Mouse (Mus musculus) kidney, embryonic 14.5 days (tissue): ENCODE data around the gene Myo1h. TPM values are rescaled to one million over a fixed set of nuclear protein-coding genes. Genes with fewer than 3 reads are reported as not detected.

Experiments
- ATAC-seq: fragments of 200-750 bp; cut with Nextera tagmentation; 2 replicates; pipeline ENCODE4 v1.8.0; 2017; ENCODE audit warnings: moderate number of reproducible peaks, mild to moderate bottlenecking, moderate TSS enrichment, moderate library complexity; ENCODE audit not compliant: low FRiP score, low TSS enrichment
- H3K27ac ChIP-seq: fragments of 300-500 bp; sonication (generic); 2 replicates; pipeline ENCODE4 v1.5.1; 2014; ENCODE audit warnings: low read depth, mild to moderate bottlenecking, low read length, moderate library complexity, mixed read lengths
- H3K27me3 ChIP-seq: fragments of 300-500 bp; sonication (generic); 2 replicates; pipeline ENCODE4 v1.6.1; 2014; ENCODE audit warnings: mild to moderate bottlenecking, low read length; ENCODE audit not compliant: control insufficient read depth, insufficient read depth
- H3K36me3 ChIP-seq: fragments of 300-500 bp; sonication (generic); 2 replicates; pipeline ENCODE4 v1.6.1; 2014; ENCODE audit warnings: low read length, mixed read lengths; ENCODE audit not compliant: control insufficient read depth, insufficient read depth
- H3K4me1 ChIP-seq: fragments of 300-500 bp; sonication (generic); 2 replicates; pipeline ENCODE4 v1.6.1; 2014; ENCODE audit warnings: low read length, mixed read lengths; ENCODE audit not compliant: control insufficient read depth, insufficient read depth
- H3K4me2 ChIP-seq: fragments of 300-500 bp; sonication (generic); replicated peaks from 2 replicates; pipeline ENCODE4 v1.6.1; 2014; ENCODE audit warnings: low read depth, mild to moderate bottlenecking, low read length
- H3K4me3 ChIP-seq: fragments of 300-500 bp; sonication (generic); 2 replicates; pipeline ENCODE4 v1.5.1; 2014; ENCODE audit warnings: mild to moderate bottlenecking, low read length
- H3K9ac ChIP-seq: fragments of 300-500 bp; sonication (generic); 2 replicates; pipeline ENCODE4 v1.6.1; 2014; ENCODE audit warnings: low read depth, mild to moderate bottlenecking, low read length, moderate library complexity
- H3K9me3 ChIP-seq: fragments of 300-500 bp; sonication (generic); 2 replicates; pipeline ENCODE4 v1.6.1; 2016; ENCODE audit warnings: low read length; ENCODE audit not compliant: control insufficient read depth
- WGBS: fragments of 180-500 bp; shearing (Covaris S2); extraction: QIAGEN DNeasy Blood & Tissue Kit; methylation state at CpG from one replicate; pipeline ENCODE4 v1.1.7; 2014; 5-methylcytosine and 5-hydroxymethylcytosine counted together
- polyA plus RNA-seq: library from polyadenylated mRNA; unstranded; fragments of >200 nt; fragmentation: Nextera tagmentation; extraction: Ambion mirVana; gene quantifications from 2 replicates; pipeline ENCODE4 v1.2.1, GENCODE M21; 2014

Myo1h gene
- polyA plus RNA-seq, 1 experiment from 2014 or later, result 1.8 TPM

DNA sequence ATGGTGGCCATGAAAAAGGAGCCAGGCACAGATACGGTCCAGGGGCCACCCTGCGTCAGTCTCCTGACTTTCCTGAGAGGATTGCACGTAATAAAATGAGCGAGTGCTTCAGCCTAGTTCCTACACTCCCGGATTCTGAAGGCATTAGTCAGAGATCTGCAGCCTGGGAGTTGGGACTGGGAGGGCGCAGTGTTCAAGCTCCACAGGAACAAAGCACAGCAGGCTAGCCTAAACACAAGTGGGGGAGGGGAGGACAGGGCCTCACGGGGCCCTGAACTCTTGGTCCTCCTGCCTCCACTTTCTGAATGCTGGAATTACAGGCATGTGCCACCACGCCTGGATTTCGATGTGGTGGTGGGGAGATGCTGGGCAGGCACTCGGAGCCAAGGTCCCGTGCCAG lies 83.6 kb downstream of the Myo1h start:
- peaks cover 62% of the 10 kb centered on the region for H3K36me3 ChIP-seq
- ATAC-seq, result no peak

DNA sequence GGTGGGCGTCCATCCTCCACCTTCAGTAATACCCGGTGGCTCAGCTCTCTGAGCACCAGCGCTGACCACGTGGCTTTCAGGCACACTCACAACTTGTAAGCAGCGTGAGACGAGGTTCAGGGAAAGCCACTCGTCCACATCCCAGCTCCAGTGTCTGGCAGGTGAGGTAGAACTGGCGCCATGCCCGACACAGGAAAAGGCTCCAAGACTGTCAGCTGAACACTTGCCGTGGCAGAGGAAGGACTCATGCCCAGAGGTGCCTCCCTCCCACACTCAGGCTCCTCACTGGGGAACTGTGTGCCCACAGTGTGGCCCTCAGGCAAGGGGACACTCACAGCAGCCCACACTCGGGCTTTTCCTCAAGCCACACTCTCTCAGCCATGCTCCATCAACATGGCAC lies 84.2 kb downstream of the Myo1h start:
- no peak overlapping the region for H3K4me3 ChIP-seq
- no peak for ATAC-seq
- no peak overlapping the region for H3K9ac ChIP-seq
- peaks cover 55% of the 10 kb centered on the region for H3K36me3 ChIP-seq
- no peaks in the 10 kb centered on the region for H3K9me3 ChIP-seq
- no peak overlapping the region for H3K4me2 ChIP-seq
- peaks cover 55% of the 10 kb centered on the region for H3K4me1 ChIP-seq
- no peaks in the 10 kb centered on the region for H3K27me3 ChIP-seq
- WGBS, result 74% methylated on average over 11 of the region's 11 CpGs
- no peak overlapping the region for H3K27ac ChIP-seq

More for the DNA sequence above, 83.6 kb downstream of the Myo1h start:
- peak overlapping the region; percentile 37; the same call in 1 of the 2 replicates for H3K9ac ChIP-seq
- H3K4me2 ChIP-seq, result no peak overlapping the region; the same call in 1 of the 2 replicates
- H3K9me3 ChIP-seq, result no peaks in the 10 kb centered on the region
- H3K4me3 ChIP-seq, result no peak overlapping the region
- H3K27ac ChIP-seq, result peak overlapping the region; percentile 87; the same call in 1 of the 2 replicates
- WGBS, result 58% methylated on average over 11 of the region's 11 CpGs
- no peaks in the 10 kb centered on the region for H3K27me3 ChIP-seq
- H3K4me1 ChIP-seq, result peaks cover 49% of the 10 kb centered on the region

DNA sequence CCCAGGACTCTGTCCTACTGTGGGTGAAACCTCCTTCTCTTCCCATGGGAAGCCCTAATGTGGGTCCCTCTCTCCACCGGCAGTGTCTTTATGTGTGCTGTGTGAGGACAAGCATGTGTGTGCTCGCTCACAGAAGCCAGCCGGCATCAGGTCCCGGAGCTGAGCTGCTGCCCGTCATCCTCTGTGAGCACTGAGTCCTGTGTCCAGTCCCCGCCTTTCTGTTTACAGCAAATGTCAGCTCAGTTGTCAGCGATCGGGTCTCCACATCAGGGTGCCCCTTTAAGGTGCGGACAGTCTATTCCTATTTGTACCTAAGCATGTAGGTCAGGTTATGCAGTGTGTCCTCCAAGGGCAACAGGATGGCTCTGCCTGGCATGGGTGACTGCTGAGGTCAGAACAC lies 84.6 kb downstream of the Myo1h start:
- H3K27ac ChIP-seq, result peak overlapping the region; percentile 4; the same call in 1 of the 2 replicates
- ATAC-seq, result no peak
- no peak overlapping the region for H3K4me3 ChIP-seq
- 89% methylated on average over 9 of the region's 9 CpGs for WGBS
- H3K27me3 ChIP-seq, result no peaks in the 10 kb centered on the region
- no peak overlapping the region for H3K9ac ChIP-seq
- no peak overlapping the region for H3K4me2 ChIP-seq
- H3K4me1 ChIP-seq, result peaks cover 55% of the 10 kb centered on the region
- H3K36me3 ChIP-seq, result peaks cover 52% of the 10 kb centered on the region
- no peaks in the 10 kb centered on the region for H3K9me3 ChIP-seq

DNA sequence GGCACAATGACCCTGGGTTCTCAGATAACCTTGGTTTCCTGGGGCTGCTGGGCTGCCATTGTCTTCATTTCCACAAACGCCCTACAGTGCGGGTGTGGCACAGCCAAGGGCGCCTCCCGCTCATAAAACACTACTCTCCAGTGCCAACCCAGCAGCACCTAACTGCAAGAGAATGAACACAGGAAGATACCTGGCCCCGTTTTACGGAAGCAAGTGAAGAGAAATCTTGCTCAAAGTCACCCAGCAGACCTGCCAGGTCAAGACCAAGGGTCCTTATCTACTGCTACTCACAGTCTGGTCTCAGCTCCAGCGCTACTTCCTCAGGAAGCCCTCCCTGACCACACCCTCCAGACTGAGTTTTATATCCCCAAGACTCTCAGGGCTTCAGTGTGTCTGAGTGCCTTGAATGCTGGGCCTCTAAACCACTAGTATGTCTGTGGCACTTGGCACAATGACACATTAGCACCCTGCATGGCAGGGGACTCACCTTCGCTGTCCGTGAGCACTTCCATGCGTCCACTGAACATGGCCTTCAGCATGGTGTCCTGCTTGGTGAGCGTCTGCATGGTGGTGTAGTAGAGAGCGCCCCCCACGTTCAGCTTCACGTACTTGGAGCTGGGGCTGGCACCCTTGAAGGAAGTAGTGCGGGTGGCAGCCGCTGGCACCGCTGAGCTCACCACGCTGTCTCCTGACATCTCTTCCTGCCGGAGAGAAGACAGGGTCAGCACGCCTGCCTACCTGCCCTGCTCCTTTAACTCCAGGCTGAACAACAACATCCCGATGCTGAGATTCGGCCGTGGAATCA lies 85.6 kb downstream of the Myo1h start:
- Histone ChIP-seq H3K27ac (0 out of 2 replicates have a peak overlapping the region, but pooled peaks have one; percentile 6), H3K4me3 (no peak overlapping the region), H3K9ac (no peak overlapping the region), H3K4me1 (peaks cover 56% of the 10 kb centered on the region), H3K36me3 (peaks cover 42% of the 10 kb centered on the region), H3K9me3 (no peaks in the 10 kb centered on the region), H3K27me3 (no peaks in the 10 kb centered on the region), H3K4me2 (no peak overlapping the region)
- ATAC-seq, result no peak
- WGBS, result 85% methylated on average over 23 of the region's 23 CpGs

DNA sequence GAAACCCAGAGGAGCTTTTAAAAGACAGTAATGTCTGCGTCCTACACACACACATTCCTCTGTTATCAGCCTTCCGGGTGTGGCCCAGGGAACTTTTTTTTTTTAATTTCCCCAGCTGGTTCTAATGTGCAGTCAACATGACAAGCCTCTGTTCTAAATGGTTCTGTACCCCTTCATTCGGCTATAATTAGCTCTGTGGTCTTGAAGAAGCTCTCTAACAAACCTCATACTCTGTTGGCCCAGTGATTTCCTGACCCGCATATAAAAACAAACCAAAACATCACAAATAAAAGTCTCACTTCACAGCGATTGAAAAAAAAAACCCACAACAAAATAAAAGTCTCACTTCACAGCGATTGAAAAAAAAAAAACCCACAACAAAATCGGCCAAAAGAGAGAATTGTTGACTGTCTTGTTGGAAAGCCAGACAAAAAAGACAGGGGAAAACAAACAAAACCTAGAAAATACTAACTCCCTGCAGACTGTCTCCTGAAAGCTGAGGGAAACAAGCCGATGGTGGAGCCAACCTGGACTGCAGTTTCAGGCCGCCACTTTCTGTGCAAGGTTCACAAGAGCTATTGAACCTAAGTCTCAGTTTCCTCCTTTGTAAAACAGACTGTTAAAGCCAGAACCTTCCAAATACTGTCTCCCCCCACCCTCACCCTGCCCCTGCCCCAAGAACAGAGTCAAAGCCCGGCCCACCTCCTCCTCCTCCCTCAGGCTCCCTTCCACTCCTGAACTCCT lies 89.4 kb downstream of the Myo1h start:
- ATAC-seq, result no peak
- H3K9ac ChIP-seq, result no peak overlapping the region; the same call in 1 of the 2 replicates
- H3K4me2 ChIP-seq, result peak overlapping the region; percentile 80
- WGBS, result 54% methylated on average over 10 of the region's 10 CpGs
- peaks cover 17% of the 10 kb centered on the region for H3K36me3 ChIP-seq
- no peaks in the 10 kb centered on the region for H3K27me3 ChIP-seq
- peak overlapping the region; percentile 62 for H3K27ac ChIP-seq
- no peaks in the 10 kb centered on the region for H3K9me3 ChIP-seq
- H3K4me3 ChIP-seq, result peak overlapping the region; percentile 95
- peaks cover 31% of the 10 kb centered on the region for H3K4me1 ChIP-seq

DNA sequence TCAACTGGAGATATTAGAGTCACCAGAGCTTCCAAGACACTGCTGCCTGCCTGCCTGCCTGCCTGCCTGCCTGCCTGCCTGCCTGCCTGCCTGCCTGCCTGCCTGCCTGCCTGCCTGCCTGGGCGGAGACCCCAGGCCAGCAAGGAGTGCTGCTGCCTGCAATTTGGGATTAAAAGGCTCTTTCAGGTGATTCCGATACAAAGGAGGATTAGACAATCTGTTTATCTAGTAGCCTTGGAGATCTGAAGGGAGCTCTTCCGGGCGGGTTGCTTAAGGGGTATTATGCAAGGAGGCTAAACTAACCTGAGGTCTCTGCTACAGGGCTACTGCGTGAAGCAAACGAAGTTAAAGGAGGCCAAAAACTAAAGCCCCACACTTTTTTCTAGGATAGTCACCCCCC lies 90.0 kb downstream of the Myo1h start:
- H3K4me3 ChIP-seq, result peak overlapping the region; percentile 95
- H3K9me3 ChIP-seq, result no peaks in the 10 kb centered on the region
- no peaks in the 10 kb centered on the region for H3K27me3 ChIP-seq
- peaks cover 29% of the 10 kb centered on the region for H3K4me1 ChIP-seq
- WGBS, result 63% methylated on average over 6 of the region's 6 CpGs
- peaks cover 11% of the 10 kb centered on the region for H3K36me3 ChIP-seq
- peak overlapping the region; percentile 62 for H3K27ac ChIP-seq
- H3K9ac ChIP-seq, result peak overlapping the region; percentile 96
- H3K4me2 ChIP-seq, result peak overlapping the region; percentile 80
- ATAC-seq, result no peak

DNA sequence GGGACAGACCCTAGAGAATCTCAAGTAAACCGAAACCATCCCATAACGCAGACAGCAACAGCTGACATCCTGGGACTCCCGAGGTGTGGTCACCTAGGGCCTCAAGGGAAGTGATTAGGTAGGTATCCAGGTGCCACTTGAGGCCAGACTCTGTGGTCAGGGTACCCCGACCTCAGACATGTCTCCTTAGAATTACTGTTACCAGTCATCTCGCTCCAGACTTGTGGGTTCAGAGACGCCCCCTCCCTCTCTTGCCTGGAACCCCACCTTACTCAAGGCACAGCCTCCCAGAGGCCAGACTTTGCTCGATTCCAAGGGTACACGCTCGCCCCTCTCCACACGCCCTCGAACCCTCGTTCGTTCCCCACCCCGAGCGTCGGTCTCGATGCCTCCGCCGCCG lies 90.8 kb downstream of the Myo1h start:
- ATAC-seq, result peak; percentile 38
- 1% methylated on average over 20 of the region's 20 CpGs for WGBS
- H3K4me1 ChIP-seq, result peaks cover 29% of the 10 kb centered on the region

DNA sequence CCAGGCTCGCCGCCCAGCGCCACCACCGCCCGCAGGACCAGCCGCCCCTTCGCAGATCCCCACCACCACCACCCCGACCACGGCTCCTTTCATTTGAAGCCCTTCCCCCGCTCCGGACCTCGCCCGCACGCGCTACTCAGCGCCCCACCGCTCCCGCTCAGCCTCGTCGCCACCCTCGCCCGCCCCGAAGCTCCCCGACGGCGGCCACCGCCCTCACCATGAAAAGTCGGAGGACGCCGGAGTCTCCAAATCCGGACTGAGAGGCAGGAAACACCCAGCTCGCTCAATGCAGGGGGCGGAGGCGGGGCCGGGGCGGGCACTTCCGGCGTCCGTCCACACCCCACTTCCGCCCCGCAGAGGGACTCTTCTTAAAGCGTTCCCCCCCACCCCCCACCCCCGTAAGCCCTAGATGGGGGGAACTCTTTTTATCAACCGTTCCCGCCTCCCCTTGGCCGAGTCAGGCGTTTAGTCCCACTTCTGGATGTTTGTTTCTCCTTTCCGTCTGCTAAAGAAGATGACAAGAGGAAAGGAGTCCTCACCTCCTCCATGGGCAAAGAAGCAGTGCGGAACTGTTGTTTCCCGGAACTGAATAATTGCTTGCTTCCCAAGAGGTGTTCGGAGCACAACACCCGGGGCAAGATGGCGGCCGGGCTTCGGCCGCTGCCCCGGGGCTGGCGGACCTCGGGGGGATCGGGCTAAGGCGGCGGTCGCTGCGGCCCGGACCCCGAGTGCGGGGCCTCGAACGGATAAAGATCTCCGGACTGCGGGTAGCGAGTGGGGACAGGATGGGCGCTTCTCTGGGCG lies 91.4 kb downstream of the Myo1h start, which contains the start of the genes Kctd10 and Ube3b:
Gene Kctd10 (minus strand): TSS at position 300 of the 804 bp plus-strand sequence.
Gene Ube3b (plus strand): TSS at position 399 of the 804 bp plus-strand sequence.
- ATAC-seq, result peak; percentile 94
- Histone ChIP-seq H3K27ac (peak within 1 kb of the TSS; percentile 72), H3K9ac (peak within 1 kb of the TSS; percentile 96), H3K4me2 (peak within 1 kb of the TSS; percentile 80), H3K4me1 (peaks cover 29% of the 10 kb centered on the region), H3K36me3 (peaks cover 11% of the 10 kb centered on the region), H3K9me3 (no peaks in the 10 kb centered on the region), H3K27me3 (no peaks in the 10 kb centered on the region), H3K4me3 (peak within 1 kb of the TSS; percentile 95)
- WGBS, result under 1% methylated on average over 64 of the region's 74 CpGs

More for the DNA sequence above, 90.8 kb downstream of the Myo1h start:
- Histone ChIP-seq H3K9ac (peak overlapping the region; percentile 96), H3K4me2 (peak overlapping the region; percentile 80), H3K27me3 (no peaks in the 10 kb centered on the region), H3K36me3 (peaks cover 8% of the 10 kb centered on the region), H3K27ac (peak overlapping the region; percentile 72), H3K9me3 (no peaks in the 10 kb centered on the region), H3K4me3 (peak overlapping the region; percentile 95)
